Mouse (Mus musculus) heart, adult 18-20 months (tissue): Measurements from ENCODE around the gene Stap2. TPM values are rescaled to one million over a fixed set of nuclear protein-coding genes. Genes with fewer than 3 reads are reported as not detected.

ENCODE experiments used
- DNase-seq, 2 experiments: peaks; one replicate each; pipeline ENCODE4 v3.0.0; 2021 to 2022; ENCODE audit warnings: mixed read lengths in 1 of 2
- long read RNA-seq, 2 experiments: library from polyadenylated mRNA; stranded (forward); transcript quantifications; one replicate each; pipeline ENCODE4 v2.0.0; 2021
- total RNA-seq, 2 experiments: library from RNA; stranded (reverse); gene quantifications; 2 replicates each; pipeline ENCODE4 v1.2.3; 2021

Gene Stap2
- total RNA-seq = 10 to 100 TPM; 12.3 to 12.9 TPM
- long read RNA-seq, experiment 1, partial matches to known transcripts = 0 of 5 reads
- long read RNA-seq, experiment 1, other reads (novel, unspliced or antisense) = 2 of 5 reads
- long read RNA-seq, experiment 2, partial matches to known transcripts = 1 of 8 reads
- long read RNA-seq, experiment 2, other reads (novel, unspliced or antisense) = 2 of 8 reads

DNA sequence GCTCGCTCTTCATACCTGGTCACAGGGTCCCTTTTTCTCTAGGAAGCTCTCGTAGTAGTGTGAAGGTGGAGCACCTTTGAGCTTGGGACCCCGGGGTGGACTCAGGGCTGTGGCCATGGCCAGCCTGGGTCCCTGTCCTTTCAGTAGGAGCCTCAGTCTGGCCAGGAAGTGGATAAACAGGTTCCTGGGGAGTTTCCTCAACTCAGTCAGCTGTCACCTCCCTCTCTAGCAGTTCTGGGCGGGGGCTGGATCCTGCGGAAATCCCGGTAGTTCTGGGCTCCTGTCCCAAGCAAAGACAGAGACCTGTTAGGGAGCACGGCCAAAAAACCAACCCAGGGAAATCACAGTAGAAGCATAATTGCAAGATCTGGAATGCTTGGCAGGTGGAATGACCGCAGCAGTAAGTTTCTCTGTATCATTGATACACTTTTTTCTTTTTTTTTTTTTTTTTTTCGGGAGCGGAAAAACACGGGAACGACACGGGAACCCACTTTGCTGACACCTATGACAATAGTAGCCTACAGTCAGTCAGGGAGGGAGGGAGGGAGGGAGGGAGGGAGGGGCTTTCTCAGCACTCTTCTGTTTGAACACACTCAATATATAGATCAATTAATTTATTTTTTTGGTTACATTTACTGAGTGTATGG lies at the start of gene Stap2, which contains the start of gene Mpnd:
Gene Stap2 (minus strand): TSS at position 170 of the 647 bp plus-strand sequence.
Gene Mpnd (plus strand): TSS at position 297 of the 647 bp plus-strand sequence.
- DNase-seq = peak; percentile 70 to 88

GRCm38 (mm10) chr17:56054938-56055337 lies 49.6 kb upstream of the Stap2 start:
- no peak for DNase-seq

GRCm38 (mm10) chr17:56051369-56051768 lies 46.0 kb upstream of the Stap2 start:
- no peak for DNase-seq

DNA sequence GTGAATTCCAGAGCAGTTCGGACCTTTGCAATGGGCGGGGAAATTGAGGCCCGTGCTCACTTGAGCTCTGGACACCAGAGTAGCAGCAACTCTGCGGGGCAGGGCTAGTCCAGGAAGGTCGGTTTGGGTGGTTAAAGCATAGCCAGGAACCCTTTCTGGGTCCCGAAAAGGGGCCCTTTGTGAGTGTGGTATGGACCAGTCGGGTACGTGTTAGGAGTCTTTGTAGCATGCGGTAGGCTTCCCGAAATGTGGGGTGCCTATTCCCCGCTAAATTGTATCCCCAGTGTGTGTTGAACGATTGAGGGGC lies 35.4 kb upstream of the Stap2 start:
- no peak for DNase-seq

GRCm38 (mm10) chr17:56040030-56040856 lies 34.9 kb upstream of the Stap2 start, which contains the start of gene Chaf1a:
TSS of gene Chaf1a (plus strand) at chr17:56040439.
- peak; percentile 98 to 99 for DNase-seq

DNA sequence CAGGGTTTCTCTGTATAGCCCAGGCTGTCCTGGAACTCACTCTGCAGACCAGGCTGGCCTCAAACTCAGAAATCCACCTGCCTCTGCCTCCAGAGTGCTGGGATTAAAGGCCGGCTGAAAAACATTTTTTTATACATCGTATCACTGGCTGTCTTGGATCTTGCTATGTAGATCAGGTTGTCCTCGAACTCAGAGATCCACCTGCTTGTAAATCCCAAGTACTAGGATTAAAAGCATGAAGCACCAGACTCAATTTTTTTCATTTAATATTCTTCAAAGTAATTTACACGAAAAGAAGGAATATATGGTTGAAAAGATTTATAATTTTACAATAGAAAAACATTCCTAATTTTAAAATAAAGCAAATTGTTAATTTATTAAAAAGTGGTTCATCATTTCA lies 34.0 kb upstream of the Stap2 start:
- no peak for DNase-seq

DNA sequence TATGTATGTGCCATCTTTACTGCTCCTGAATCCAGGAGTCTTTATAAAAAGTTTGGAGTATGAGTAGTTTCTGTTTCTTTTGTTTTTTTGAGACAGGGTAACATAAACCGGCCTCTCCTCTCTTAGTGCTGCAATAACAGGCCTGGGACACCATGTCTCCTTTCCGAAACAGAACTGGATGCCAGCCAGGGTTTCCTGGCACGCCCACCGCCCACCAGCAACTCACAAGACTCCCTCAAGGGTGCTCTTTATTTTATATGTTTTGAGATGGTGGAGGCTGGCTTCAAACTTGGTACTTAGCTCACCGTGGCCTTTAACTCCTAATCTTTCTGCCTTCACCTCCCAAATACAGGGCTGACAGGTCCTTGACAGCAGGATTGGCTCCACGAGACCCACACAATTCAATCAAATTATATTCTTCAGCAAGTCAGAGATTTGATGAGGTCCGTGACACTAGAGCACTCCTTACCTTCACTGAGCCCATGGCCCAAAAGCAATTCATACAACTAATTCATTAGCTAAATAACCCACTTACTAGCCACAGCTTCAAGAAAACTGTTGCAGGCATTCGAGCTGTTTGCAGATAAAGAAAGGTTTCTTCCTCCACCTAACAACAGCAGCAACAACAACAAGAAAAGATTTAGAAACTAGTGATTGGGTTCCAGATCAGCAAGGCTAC lies 33.3 kb upstream of the Stap2 start:
- DNase-seq = peak in 1 of 2 experiments; percentile 12

DNA sequence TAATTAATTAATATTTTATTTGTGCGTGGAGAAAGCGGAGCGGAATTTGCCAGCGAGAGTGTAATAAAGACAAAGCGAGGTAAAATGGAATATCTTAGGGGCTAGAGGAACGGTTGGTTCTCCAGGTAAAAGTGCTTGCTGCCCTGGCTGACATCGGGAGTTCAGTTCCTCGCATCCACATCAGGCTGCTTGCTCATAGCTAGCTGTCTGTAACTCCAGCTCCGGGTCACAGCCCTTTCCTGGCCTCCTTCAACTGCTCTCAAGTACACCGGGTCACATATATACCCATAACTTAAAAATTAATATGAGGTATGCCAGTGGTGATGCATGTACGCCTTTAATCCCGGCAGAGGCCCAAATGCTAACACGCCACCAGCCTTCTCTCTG lies 31.5 kb upstream of the Stap2 start:
- DNase-seq = no peak

DNA sequence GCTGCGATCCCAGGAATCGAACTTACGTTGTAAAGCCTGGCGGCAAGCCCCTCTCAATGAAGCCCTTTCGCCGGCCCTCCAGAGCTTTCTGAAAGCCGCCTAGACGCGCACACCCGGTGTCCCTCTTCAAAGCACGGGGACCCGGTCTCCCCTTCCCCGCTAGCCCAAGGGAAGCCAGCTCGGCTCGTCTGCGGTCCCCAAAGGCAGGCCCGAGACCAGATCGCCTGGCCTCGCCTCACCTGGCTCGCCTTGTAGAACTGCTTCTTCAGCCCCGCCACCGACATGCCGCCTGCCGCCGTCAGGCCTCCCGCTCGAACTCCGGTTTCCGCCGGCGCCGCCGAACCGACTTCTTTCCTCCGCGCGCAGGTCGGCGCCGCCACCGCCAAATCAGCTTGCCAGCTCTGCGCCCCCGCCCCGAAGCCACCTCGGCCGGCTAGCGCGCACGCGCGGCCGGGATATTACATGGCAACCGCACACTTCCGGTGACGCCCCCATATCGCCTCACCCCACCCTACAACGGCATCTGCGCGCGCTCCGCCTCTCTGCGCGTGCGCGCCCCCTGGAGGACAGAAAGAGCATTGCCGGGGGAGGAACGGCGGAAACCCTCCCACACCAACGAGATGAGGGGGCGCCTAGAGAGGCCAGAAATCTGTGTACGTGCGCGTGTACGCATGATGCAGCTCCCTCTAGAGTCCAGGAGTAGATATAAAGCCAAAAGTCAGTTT lies 31.0 kb upstream of the Stap2 start, which contains the start of gene Sh3gl1:
Gene Sh3gl1 (minus strand): TSS at position 460 of the 725 bp plus-strand sequence.
- DNase-seq = peak; percentile 99

DNA sequence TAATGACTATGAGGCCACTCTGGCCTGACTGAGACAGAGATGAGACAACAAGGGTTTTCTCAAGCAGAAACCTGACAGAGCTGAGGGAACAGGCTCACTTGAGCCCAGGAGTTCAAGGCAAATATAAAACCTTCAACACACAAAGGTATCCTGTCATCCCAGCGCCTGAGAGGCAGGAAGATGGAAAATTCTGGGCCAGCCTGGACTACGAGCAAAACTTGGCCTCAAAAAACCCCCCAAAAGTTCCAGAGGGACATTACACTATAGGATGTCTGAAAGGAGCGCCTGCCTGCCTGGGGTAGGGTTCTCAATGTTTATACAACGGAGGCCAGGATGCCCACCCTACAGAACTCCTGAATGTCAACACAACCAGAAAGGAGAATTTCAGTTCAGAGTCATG lies 29.8 kb upstream of the Stap2 start:
- peak in 1 of 2 experiments; percentile 12 for DNase-seq

GRCm38 (mm10) chr17:56034726-56035100 lies 29.3 kb upstream of the Stap2 start:
- DNase-seq = peak in 1 of 2 experiments; percentile 17

DNA sequence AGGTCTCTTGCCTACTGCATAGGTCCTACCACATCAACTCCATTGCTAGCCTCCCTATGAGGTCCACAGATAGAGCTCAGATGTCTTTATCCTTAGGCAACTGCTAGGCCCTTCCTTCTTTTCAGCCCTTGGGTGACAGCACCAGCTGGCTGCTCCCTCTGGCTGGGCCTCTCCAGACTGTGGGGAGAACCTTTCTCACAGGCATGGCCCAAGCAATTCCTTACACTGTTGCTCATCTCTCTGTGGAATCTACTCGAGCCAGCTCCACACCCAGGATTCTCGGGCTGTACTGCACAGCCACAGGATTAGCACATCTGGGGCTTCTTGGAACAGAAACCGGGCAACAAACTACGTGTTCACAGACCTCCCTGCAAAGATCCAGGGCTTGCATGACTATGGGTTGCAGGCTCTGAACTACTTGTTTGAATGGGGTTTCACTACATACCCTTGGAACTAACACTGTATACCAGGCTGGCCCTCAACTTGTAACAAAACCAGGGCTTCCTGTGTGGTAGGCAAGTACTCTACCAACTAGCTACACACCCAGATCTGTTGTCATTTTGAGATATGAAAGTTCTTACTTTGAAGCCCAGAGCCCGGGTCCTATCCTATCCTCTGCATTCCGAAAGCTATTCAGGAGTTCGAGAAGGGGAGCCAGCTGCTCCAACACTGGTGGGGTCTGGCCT lies 28.8 kb upstream of the Stap2 start:
- DNase-seq = peak; percentile 50 to 70

- peak in 1 of 2 experiments; percentile 21 for DNase-seq
Measured at GRCm38 (mm10) chr17:56032831-56033230, 27.4 kb upstream of the Stap2 start.

DNA sequence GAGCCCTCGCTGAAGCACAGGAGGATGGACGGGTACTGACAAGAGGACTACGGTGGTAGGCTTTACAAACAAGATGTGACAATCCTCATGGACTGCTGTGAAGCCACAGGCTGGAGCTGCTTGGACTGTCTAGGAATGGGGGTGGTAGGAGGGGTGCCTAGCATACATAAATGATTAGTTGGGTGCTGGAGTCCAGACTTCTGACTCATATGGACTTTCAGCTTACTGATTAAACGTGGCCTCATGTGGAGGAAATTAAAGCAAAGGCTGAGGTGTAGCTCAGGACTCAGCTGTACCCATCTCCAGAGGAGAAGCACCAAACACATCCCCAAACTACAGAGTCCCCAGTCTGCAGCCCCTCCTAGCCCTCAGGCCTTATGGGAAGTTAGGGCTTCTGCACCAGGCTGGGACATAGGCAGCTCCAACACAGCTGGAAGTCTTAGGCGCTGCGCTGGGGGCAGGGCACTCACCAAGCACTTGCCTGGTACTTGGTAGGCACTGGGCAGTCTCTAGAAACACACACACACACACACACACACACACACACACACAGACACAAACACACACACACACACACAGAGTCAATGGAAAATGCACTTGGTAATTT lies 26.8 kb upstream of the Stap2 start:
- DNase-seq = no peak

GRCm38 (mm10) chr17:56031431-56031830 lies 26.0 kb upstream of the Stap2 start:
- peak in 1 of 2 experiments; percentile 9 for DNase-seq

DNA sequence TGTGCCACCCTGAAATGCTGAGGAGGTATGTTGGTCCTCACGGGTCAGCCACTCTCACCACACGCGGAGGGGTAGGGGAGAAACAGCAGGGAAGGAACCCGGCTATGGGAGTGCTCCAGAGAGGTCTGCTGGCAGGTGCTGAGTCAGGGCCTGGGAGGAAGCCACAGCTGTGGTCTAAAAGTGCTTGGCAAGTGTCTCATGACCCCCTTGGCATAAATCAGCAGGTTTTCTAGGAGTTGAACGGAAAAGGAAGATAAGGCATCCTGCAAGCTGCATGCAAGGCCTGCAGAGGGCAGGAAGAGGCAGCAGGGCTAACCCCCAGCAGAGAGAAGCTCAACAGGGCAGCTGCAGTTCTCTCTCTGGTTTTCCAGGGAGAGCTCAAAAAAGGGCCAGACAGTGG lies 25.5 kb upstream of the Stap2 start:
- DNase-seq = peak; percentile 47 to 78

- DNase-seq = peak in 1 of 2 experiments; percentile 5
Measured at GRCm38 (mm10) chr17:56030238-56030870, 25.0 kb upstream of the Stap2 start.

DNA sequence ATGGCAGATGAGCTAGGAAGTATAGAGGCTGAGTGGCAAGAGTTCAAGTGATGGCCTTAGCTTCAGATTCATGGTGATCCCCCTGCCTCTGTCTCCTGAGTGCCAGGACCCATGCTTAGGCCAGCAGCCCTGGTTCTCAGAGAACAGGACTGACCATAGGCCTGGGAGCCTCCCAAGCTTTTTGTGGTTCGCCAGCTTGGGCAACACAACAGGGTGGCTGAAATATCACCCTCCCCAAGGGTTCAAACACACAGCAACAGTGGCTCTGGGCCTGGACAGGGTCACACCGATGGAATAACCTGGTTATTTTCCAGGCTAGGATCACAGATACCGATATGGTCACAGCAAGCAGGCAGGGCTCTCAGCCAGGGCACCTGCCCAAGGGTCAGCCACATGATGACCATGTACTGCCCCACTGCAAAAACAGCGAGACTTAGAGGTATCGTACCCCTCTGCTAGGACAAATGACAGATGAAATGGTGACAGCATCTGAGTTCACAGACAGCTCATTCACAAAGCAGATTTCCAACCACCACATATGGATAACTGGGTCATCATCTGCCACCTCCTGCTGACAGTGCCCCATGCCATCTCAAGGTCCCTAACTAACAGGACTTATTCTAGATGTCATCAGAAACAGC lies 22.5 kb upstream of the Stap2 start:
- peak in 1 of 2 experiments; percentile 36 for DNase-seq

DNA sequence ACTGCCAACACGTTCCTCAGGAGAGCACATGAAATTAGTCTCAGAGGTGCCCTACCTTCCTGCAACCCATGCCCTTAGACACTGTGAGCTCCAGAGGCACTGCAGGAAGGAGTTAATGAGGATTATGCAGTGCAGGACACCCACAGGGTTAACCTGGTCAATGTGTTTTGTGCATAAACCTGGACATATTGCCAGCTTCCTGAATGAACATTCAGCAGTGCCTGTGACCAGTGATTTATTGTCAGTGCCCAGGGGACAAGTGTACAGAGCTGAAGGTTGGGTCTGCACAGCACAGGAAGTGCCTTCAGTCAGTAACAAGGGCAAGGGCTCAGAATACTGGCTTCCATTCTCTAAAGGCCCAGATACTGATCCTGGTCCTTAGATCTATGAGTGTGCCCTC lies 21.5 kb upstream of the Stap2 start:
- DNase-seq = no peak

- DNase-seq = peak in 1 of 2 experiments; percentile 17
Measured at GRCm38 (mm10) chr17:56026303-56026702, 20.9 kb upstream of the Stap2 start.
